Mouse (Mus musculus): ENCODE results near the gene Pitpnm1. TPM values are rescaled to one million over a fixed set of nuclear protein-coding genes. Genes with fewer than 3 reads are reported as not detected.

The Pitpnm1 gene
- total and polyA plus RNA-seq, 3 experiments: 25.3 to 51.2 TPM; not detected in 1

DNA sequence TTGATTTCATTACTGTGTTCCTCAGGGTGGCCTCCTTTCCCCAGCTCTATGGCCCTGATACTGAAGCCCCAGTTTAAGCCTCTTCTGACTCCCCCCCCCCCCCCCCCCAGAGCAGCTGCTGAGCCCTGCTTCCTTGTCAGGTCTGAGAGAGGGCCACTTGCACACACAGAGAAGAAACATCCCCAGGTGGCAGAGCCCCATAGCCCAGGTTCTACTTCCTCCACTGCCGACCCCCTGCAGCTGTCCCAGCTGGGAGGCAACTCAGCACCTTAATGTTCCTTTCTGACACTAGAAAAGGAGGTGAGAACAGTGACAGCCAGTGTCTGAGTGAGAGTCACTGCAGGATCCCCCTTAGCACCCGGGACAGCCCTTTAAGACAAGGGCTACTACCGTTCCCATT, 4.0 kb downstream of the Pitpnm1 start:
- Histone ChIP-seq H3K4me1 (ENCODE audit: control insufficient read depth in 1 of 2, insufficient read depth in 2 of 2, low read length in 2 of 2) (peaks cover 0 to 10% of the 10 kb centered on the region in 2 experiments; a peak in 1 of 4 replicates), H3K9me3 (replicated peaks; ENCODE audit: insufficient read depth, low read length) (no peaks in the 10 kb centered on the region), H3K27me3 (ENCODE audit: control insufficient read depth in 1 of 2, insufficient read depth in 2 of 2, low read length in 2 of 2) (no peaks in the 10 kb centered on the region), H3K36me3 (ENCODE audit: control insufficient read depth in 1 of 2, insufficient read depth in 2 of 2, low read length in 2 of 2) (peaks cover 0 to 2% of the 10 kb centered on the region in 2 experiments; a peak in 1 of 4 replicates), H3K27ac (ENCODE audit: control insufficient read depth, low read depth, low read length) (no peak overlapping the region), H3K4me3 (ENCODE audit: control insufficient read depth in 1 of 2, insufficient read depth in 1 of 2, low read depth in 2 of 2, low read length in 2 of 2) (no peak overlapping the region), H3K9ac (ENCODE audit: control insufficient read depth, low read depth, low read length, poor library complexity, severe bottlenecking) (no peak overlapping the region), H3K79me2 (ENCODE audit: control insufficient read depth, insufficient read depth, low read length, poor library complexity) (peaks cover 6% of the 10 kb centered on the region)
- no peak for TF ChIP-seq RAD21 (IDR thresholded peaks at IDR 0.05; ENCODE audit: low read depth, low read length)
- TF ChIP-seq NELFE (IDR thresholded peaks at IDR 0.05; ENCODE audit: low read depth, low read length): no peak
- TF ChIP-seq CHD2 (IDR thresholded peaks at IDR 0.05; ENCODE audit: low read length): no peak
- TF ChIP-seq MXI1 (IDR thresholded peaks at IDR 0.05; ENCODE audit: low read depth, low read length): no peak
- TF ChIP-seq POLR2A (IDR thresholded peaks at IDR 0.05; ENCODE audit: control insufficient read depth in 1 of 2, insufficient read depth in 1 of 2, low read depth in 1 of 2, low read length in 2 of 2, poor library complexity in 1 of 2): no peak
- no peak for TF ChIP-seq GABPA (IDR thresholded peaks at IDR 0.05; ENCODE audit: low read depth, low read length)
- TF ChIP-seq CTCF (IDR thresholded peaks at IDR 0.05 in 2 of 3, conservative IDR thresholded peaks at IDR 0.05 in 1 of 3; ENCODE audit: control insufficient read depth in 1 of 3, insufficient read depth in 1 of 3, low read depth in 2 of 3, low read length in 3 of 3, poor library complexity in 1 of 3, severe bottlenecking in 1 of 3): no peak
- no peak for TF ChIP-seq SIN3A (IDR thresholded peaks at IDR 0.05; ENCODE audit: low read length)
- TF ChIP-seq UBTF (IDR thresholded peaks at IDR 0.05; ENCODE audit: borderline replicate concordance, insufficient read depth, low read depth, low read length): no peak
- TF ChIP-seq KAT2A (conservative IDR thresholded peaks at IDR 0.05; ENCODE audit: low read depth, low read length): no peak
- TF ChIP-seq ZMIZ1 (IDR thresholded peaks at IDR 0.05; ENCODE audit: low read depth, low read length): no peak
- no peak for TF ChIP-seq USF1 (IDR thresholded peaks at IDR 0.05; ENCODE audit: low read depth, low read length)
- no peak for TF ChIP-seq CHD1 (IDR thresholded peaks at IDR 0.05; ENCODE audit: low read depth, low read length)
- TF ChIP-seq ETS1 (IDR thresholded peaks at IDR 0.05; ENCODE audit: low read depth, low read length): no peak
- no peak for TF ChIP-seq ZKSCAN1 (IDR thresholded peaks at IDR 0.05; ENCODE audit: low read depth, low read length)
- TF ChIP-seq E2F4 (IDR thresholded peaks at IDR 0.05; ENCODE audit: borderline replicate concordance, low read depth, low read length): no peak
- no peak for TF ChIP-seq MAZ (IDR thresholded peaks at IDR 0.05; ENCODE audit: low read depth, low read length)
- no peak for TF ChIP-seq GATA1 (IDR thresholded peaks at IDR 0.05; ENCODE audit: low read depth, low read length)
- TF ChIP-seq MYB (IDR thresholded peaks at IDR 0.05; ENCODE audit: low read depth, low read length): no peak
- no peak for DNase-seq (ENCODE audit: low read depth, low spot score)

- no peaks in the 10 kb centered on the region for H3K36me3 ChIP-seq (ENCODE audit: control insufficient read depth in 1 of 2, insufficient read depth in 2 of 2, low read length in 2 of 2)
- H3K27me3 ChIP-seq (ENCODE audit: control insufficient read depth in 1 of 2, insufficient read depth in 2 of 2, low read length in 2 of 2): no peaks in the 10 kb centered on the region
- no peaks in the 10 kb centered on the region for H3K9me3 ChIP-seq (replicated peaks; ENCODE audit: insufficient read depth, low read length)
- peaks cover 6% of the 10 kb centered on the region for H3K79me2 ChIP-seq (ENCODE audit: control insufficient read depth, insufficient read depth, low read length, poor library complexity)
- H3K9ac ChIP-seq (ENCODE audit: control insufficient read depth, low read depth, low read length, poor library complexity, severe bottlenecking): no peak overlapping the region
- TF ChIP-seq RCOR1 (IDR thresholded peaks at IDR 0.05; ENCODE audit: low read depth, low read length) (no peak), CHD1 (IDR thresholded peaks at IDR 0.05; ENCODE audit: low read depth, low read length) (no peak), ZC3H11A (IDR thresholded peaks at IDR 0.05; ENCODE audit: low read depth, low read length) (no peak), NRF1 (IDR thresholded peaks at IDR 0.05; ENCODE audit: insufficient read depth, low read depth, low read length, poor library complexity, severe bottlenecking) (no peak), MEF2A (IDR thresholded peaks at IDR 0.05; ENCODE audit: extremely low read depth, insufficient replicate concordance, low read depth, low read length, poor library complexity, severe bottlenecking) (no peak), ZKSCAN1 (IDR thresholded peaks at IDR 0.05; ENCODE audit: low read depth, low read length) (no peak), CHD2 (IDR thresholded peaks at IDR 0.05; ENCODE audit: low read length) (no peak), HCFC1 (IDR thresholded peaks at IDR 0.05; ENCODE audit: low read depth, low read length) (no peak), GATA1 (IDR thresholded peaks at IDR 0.05; ENCODE audit: low read depth, low read length) (no peak), SMC3 (IDR thresholded peaks at IDR 0.05; ENCODE audit: low read depth, low read length) (no peak), MAX (IDR thresholded peaks at IDR 0.05; ENCODE audit: low read length) (no peak)
- H3K27ac ChIP-seq (ENCODE audit: control insufficient read depth, low read depth, low read length): no peak overlapping the region
- H3K4me3 ChIP-seq (ENCODE audit: control insufficient read depth in 1 of 2, insufficient read depth in 1 of 2, low read depth in 2 of 2, low read length in 2 of 2): no peak overlapping the region
- no peak for DNase-seq (ENCODE audit: low read depth, low spot score)
- peaks cover 0 to 6% of the 10 kb centered on the region in 2 experiments; a peak in 1 of 4 replicates for H3K4me1 ChIP-seq (ENCODE audit: control insufficient read depth in 1 of 2, insufficient read depth in 2 of 2, low read length in 2 of 2)
Observed at GRCm38 (mm10) chr19:4104675-4105194, 4.9 kb downstream of the Pitpnm1 start.
